Mouse (Mus musculus): Measurements from ENCODE around the gene Cfap43. TPM values are rescaled to one million over a fixed set of nuclear protein-coding genes. Genes with fewer than 3 reads are reported as not detected.
"Not testable (repeated sequence)": the region's sequence is repeated elsewhere in the genome, so short reads cannot be mapped to it uniquely, and the experiment has no call there.

Gene Cfap43
- polyA plus RNA-seq, 1 experiment from 2014 or later: 0.16 TPM

GRCm38 (mm10) chr19:47852131-47852530, 67.0 kb downstream of the Cfap43 start:
- H3K4me1 ChIP-seq (ENCODE audit: control insufficient read depth in 2 of 2, insufficient read depth in 2 of 2, low read length in 2 of 2); H3K27me3 ChIP-seq (ENCODE audit: control insufficient read depth, insufficient read depth, low read length); H3K9me3 ChIP-seq (ENCODE audit: control insufficient read depth, low read length); H3K4me3 ChIP-seq (ENCODE audit: control insufficient read depth in 1 of 2, insufficient read depth in 1 of 2, low read depth in 1 of 2, low read length in 2 of 2); ATAC-seq (ENCODE audit: insufficient number of reproducible peaks, insufficient read depth, low FRiP score, low read depth); H3K36me3 ChIP-seq (ENCODE audit: control insufficient read depth, insufficient read depth, low read length); H3K27ac ChIP-seq (replicated peaks in 1 of 2; ENCODE audit: control insufficient read depth in 1 of 2, insufficient read depth in 1 of 2, low read depth in 2 of 2, low read length in 2 of 2); H3K9ac ChIP-seq (ENCODE audit: low read length); H3K4me2 ChIP-seq (ENCODE audit: low read length): not testable (repeated sequence)
- WGBS: 74% methylated on average over 3 of the region's 3 CpGs

- H3K27me3 ChIP-seq (ENCODE audit: control insufficient read depth, insufficient read depth, low read length): no peaks in the 10 kb centered on the region
- H3K4me1 ChIP-seq (ENCODE audit: control insufficient read depth in 2 of 2, insufficient read depth in 2 of 2, low read length in 2 of 2): peaks cover 3 to 5% of the 10 kb centered on the region in 2 experiments; a peak in 3 of 4 replicates
- no peak for ATAC-seq (ENCODE audit: insufficient number of reproducible peaks, insufficient read depth, low FRiP score, low read depth)
- no peaks in the 10 kb centered on the region for H3K36me3 ChIP-seq (ENCODE audit: control insufficient read depth, insufficient read depth, low read length)
- no peak overlapping the region for H3K9ac ChIP-seq (ENCODE audit: low read length)
- no peak overlapping the region for H3K4me3 ChIP-seq (ENCODE audit: control insufficient read depth in 1 of 2, insufficient read depth in 1 of 2, low read depth in 1 of 2, low read length in 2 of 2)
- H3K27ac ChIP-seq (replicated peaks in 1 of 2; ENCODE audit: control insufficient read depth in 1 of 2, insufficient read depth in 1 of 2, low read depth in 2 of 2, low read length in 2 of 2): no peak overlapping the region
- WGBS: 81% methylated on average over 3 of the region's 3 CpGs
- no peaks in the 10 kb centered on the region for H3K9me3 ChIP-seq (ENCODE audit: control insufficient read depth, low read length)
- H3K4me2 ChIP-seq (ENCODE audit: low read length): no peak overlapping the region
Measured at GRCm38 (mm10) chr19:47849735-47850134, 69.4 kb downstream of the Cfap43 start.

GRCm38 (mm10) chr19:47841234-47841633, 77.9 kb downstream of the Cfap43 start:
- not testable (repeated sequence) for H3K4me3 ChIP-seq (ENCODE audit: control insufficient read depth in 1 of 2, insufficient read depth in 1 of 2, low read depth in 1 of 2, low read length in 2 of 2); ATAC-seq (ENCODE audit: insufficient number of reproducible peaks, insufficient read depth, low FRiP score, low read depth)
- 65% methylated on average over 13 of the region's 15 CpGs for WGBS

GRCm38 (mm10) chr19:47837527-47837901, 81.6 kb downstream of the Cfap43 start:
- Histone ChIP-seq H3K9ac (ENCODE audit: low read length) (peak overlapping the region; percentile 50), H3K4me3 (ENCODE audit: control insufficient read depth in 1 of 2, insufficient read depth in 1 of 2, low read depth in 1 of 2, low read length in 2 of 2) (peak overlapping the region; percentile 50 to 57), H3K4me2 (ENCODE audit: low read length) (peak overlapping the region; percentile 95), H3K36me3 (ENCODE audit: control insufficient read depth, insufficient read depth, low read length) (no peaks in the 10 kb centered on the region), H3K4me1 (ENCODE audit: control insufficient read depth in 2 of 2, insufficient read depth in 2 of 2, low read length in 2 of 2) (peaks cover 0 to 4% of the 10 kb centered on the region in 2 experiments; a peak in 2 of 4 replicates), H3K27me3 (ENCODE audit: control insufficient read depth, insufficient read depth, low read length) (peaks cover 6% of the 10 kb centered on the region; the same call in 1 of the 2 replicates), H3K9me3 (ENCODE audit: control insufficient read depth, low read length) (no peaks in the 10 kb centered on the region), H3K27ac (replicated peaks in 1 of 2; ENCODE audit: control insufficient read depth in 1 of 2, insufficient read depth in 1 of 2, low read depth in 2 of 2, low read length in 2 of 2) (no peak overlapping the region)
- WGBS: under 1% methylated on average over 6 of the region's 6 CpGs
- no peak for ATAC-seq (ENCODE audit: insufficient number of reproducible peaks, insufficient read depth, low FRiP score, low read depth)

More at GRCm38 (mm10) chr19:47841234-47841633, 77.9 kb downstream of the Cfap43 start:
- H3K9me3 ChIP-seq (ENCODE audit: control insufficient read depth, low read length); H3K27ac ChIP-seq (replicated peaks in 1 of 2; ENCODE audit: control insufficient read depth in 1 of 2, insufficient read depth in 1 of 2, low read depth in 2 of 2, low read length in 2 of 2); H3K27me3 ChIP-seq (ENCODE audit: control insufficient read depth, insufficient read depth, low read length); H3K9ac ChIP-seq (ENCODE audit: low read length); H3K4me1 ChIP-seq (ENCODE audit: control insufficient read depth in 2 of 2, insufficient read depth in 2 of 2, low read length in 2 of 2); H3K36me3 ChIP-seq (ENCODE audit: control insufficient read depth, insufficient read depth, low read length); H3K4me2 ChIP-seq (ENCODE audit: low read length): not testable (repeated sequence)

- Histone ChIP-seq H3K27me3 (ENCODE audit: control insufficient read depth, insufficient read depth, low read length) (peaks cover 6% of the 10 kb centered on the region; the same call in 1 of the 2 replicates), H3K9ac (ENCODE audit: low read length) (peak overlapping the region; percentile 50), H3K9me3 (ENCODE audit: control insufficient read depth, low read length) (no peaks in the 10 kb centered on the region), H3K4me2 (ENCODE audit: low read length) (peak overlapping the region; percentile 95), H3K4me1 (ENCODE audit: control insufficient read depth in 2 of 2, insufficient read depth in 2 of 2, low read length in 2 of 2) (peaks cover 0 to 4% of the 10 kb centered on the region in 2 experiments; a peak in 2 of 4 replicates), H3K27ac (replicated peaks in 1 of 2; ENCODE audit: control insufficient read depth in 1 of 2, insufficient read depth in 1 of 2, low read depth in 2 of 2, low read length in 2 of 2) (no peak overlapping the region), H3K4me3 (ENCODE audit: control insufficient read depth in 1 of 2, insufficient read depth in 1 of 2, low read depth in 1 of 2, low read length in 2 of 2) (peak overlapping the region; percentile 50 to 57), H3K36me3 (ENCODE audit: control insufficient read depth, insufficient read depth, low read length) (no peaks in the 10 kb centered on the region)
- WGBS: 3% methylated on average over 48 of the region's 49 CpGs
- ATAC-seq (ENCODE audit: insufficient number of reproducible peaks, insufficient read depth, low FRiP score, low read depth): peak; percentile 54; the same call in 1 of the 2 replicates
Measured at GRCm38 (mm10) chr19:47836701-47837526, 82.2 kb downstream of the Cfap43 start.

GRCm38 (mm10) chr19:47835776-47836175, 83.3 kb downstream of the Cfap43 start:
- no peaks in the 10 kb centered on the region for H3K36me3 ChIP-seq (ENCODE audit: control insufficient read depth, insufficient read depth, low read length)
- WGBS: 81% methylated on average over 7 of the region's 7 CpGs
- H3K27me3 ChIP-seq (ENCODE audit: control insufficient read depth, insufficient read depth, low read length): peaks cover 6% of the 10 kb centered on the region; the same call in 1 of the 2 replicates
- H3K4me2 ChIP-seq (ENCODE audit: low read length): no peak overlapping the region
- peaks cover 0 to 4% of the 10 kb centered on the region in 2 experiments; a peak in 2 of 4 replicates for H3K4me1 ChIP-seq (ENCODE audit: control insufficient read depth in 2 of 2, insufficient read depth in 2 of 2, low read length in 2 of 2)
- no peak overlapping the region for H3K4me3 ChIP-seq (ENCODE audit: control insufficient read depth in 1 of 2, insufficient read depth in 1 of 2, low read depth in 1 of 2, low read length in 2 of 2)
- ATAC-seq (ENCODE audit: insufficient number of reproducible peaks, insufficient read depth, low FRiP score, low read depth): no peak
- no peak overlapping the region for H3K27ac ChIP-seq (replicated peaks in 1 of 2; ENCODE audit: control insufficient read depth in 1 of 2, insufficient read depth in 1 of 2, low read depth in 2 of 2, low read length in 2 of 2)
- H3K9ac ChIP-seq (ENCODE audit: low read length): no peak overlapping the region
- no peaks in the 10 kb centered on the region for H3K9me3 ChIP-seq (ENCODE audit: control insufficient read depth, low read length)

GRCm38 (mm10) chr19:47834614-47835013, 84.5 kb downstream of the Cfap43 start:
- 78% methylated on average over 5 of the region's 5 CpGs for WGBS
- no peak for ATAC-seq (ENCODE audit: insufficient number of reproducible peaks, insufficient read depth, low FRiP score, low read depth)

More at GRCm38 (mm10) chr19:47834614-47835013, 84.5 kb downstream of the Cfap43 start:
- no peak overlapping the region for H3K4me3 ChIP-seq (ENCODE audit: control insufficient read depth in 1 of 2, insufficient read depth in 1 of 2, low read depth in 1 of 2, low read length in 2 of 2)
- no peaks in the 10 kb centered on the region for H3K9me3 ChIP-seq (ENCODE audit: control insufficient read depth, low read length)
- H3K4me1 ChIP-seq (ENCODE audit: control insufficient read depth in 2 of 2, insufficient read depth in 2 of 2, low read length in 2 of 2): peaks cover 0 to 4% of the 10 kb centered on the region in 2 experiments; a peak in 2 of 4 replicates
- no peak overlapping the region for H3K9ac ChIP-seq (ENCODE audit: low read length)
- H3K36me3 ChIP-seq (ENCODE audit: control insufficient read depth, insufficient read depth, low read length): no peaks in the 10 kb centered on the region
- H3K27ac ChIP-seq (replicated peaks in 1 of 2; ENCODE audit: control insufficient read depth in 1 of 2, insufficient read depth in 1 of 2, low read depth in 2 of 2, low read length in 2 of 2): no peak overlapping the region
- H3K27me3 ChIP-seq (ENCODE audit: control insufficient read depth, insufficient read depth, low read length): peaks cover 6% of the 10 kb centered on the region; the same call in 1 of the 2 replicates
- no peak overlapping the region for H3K4me2 ChIP-seq (ENCODE audit: low read length)

Data from heart, embryonic 14.5 days (tissue).